Mouse (Mus musculus) forebrain, embryonic 12.5 days (tissue): ENCODE results near the gene Smap1. TPM values are rescaled to one million over a fixed set of nuclear protein-coding genes. Genes with fewer than 3 reads are reported as not detected.

Experiments
- polyA plus RNA-seq: library from polyadenylated mRNA; unstranded; fragments of >200 nt; fragmentation: Nextera tagmentation; extraction: Ambion mirVana; gene quantifications from 2 replicates; pipeline ENCODE4 v1.2.1, GENCODE M21; 2016

Gene Smap1
- polyA plus RNA-seq, 1 experiment from 2014 or later, result 60.9 TPM

Other genes starting within 250 kb of the Smap1 start
- gene B3gat2, start 160.6 kb downstream of the Smap1 start, polyA plus RNA-seq, result 2.5 and 2.7 TPM in 2 replicates
- gene Sdhaf4, start 83.3 kb upstream of the Smap1 start, polyA plus RNA-seq, result 107 and 110 TPM in 2 replicates
- 39.0 and 43.9 TPM in 2 replicates for gene Fam135a, start 178.0 kb upstream of the Smap1 start, polyA plus RNA-seq